ENCODE assay signal across 22 mouse cellular contexts in the genomic region with DNA sequence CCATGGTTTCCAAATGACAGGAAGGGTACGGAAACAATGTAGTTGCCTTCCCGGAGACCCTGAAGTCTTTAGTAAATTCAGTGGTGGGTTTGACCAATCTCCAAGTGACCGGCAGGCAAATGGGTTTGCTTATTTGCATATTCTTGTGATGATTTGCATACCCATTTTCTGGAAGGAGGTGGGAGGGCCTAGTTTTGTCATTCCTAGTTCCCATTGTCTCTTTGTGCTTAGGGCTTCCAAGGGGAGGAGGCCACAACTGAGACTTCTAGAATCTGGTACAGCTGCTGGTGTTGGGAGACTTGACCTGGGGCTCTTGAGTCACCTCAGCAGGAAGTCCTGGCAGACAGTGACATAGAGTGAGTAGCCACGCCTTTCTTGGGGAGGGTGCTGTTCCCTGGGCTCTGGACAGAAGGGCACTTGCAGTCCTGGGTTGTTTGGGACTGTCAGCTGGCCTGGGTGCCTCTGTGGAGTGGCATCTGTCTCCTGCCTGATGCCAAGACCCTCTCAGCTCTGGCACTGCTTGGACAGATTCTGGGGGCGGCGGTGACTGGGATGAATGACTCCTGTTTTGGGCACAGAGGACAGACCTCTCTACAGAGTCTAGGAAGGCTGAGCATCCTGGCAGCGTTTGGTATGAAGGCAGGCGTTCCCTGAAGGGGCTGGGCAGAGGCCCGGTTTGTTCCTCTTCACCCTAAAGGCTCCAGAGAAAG.
DNase-seq lines count a peak whose midpoint lies in the region; ATAC-seq and TF ChIP-seq lines count a peak whose summit lies in the region.
"Had no signal": no experiment of that assay in that cellular context is flagged by ENCODE, and none has a peak within 500 bp of the region (broad histone marks: within the 10 kb centered on the region; RNA-seq: fewer than 3 reads in every experiment).

No protein-coding gene starts in this region.

- no peak overlapping the region for H3K9ac ChIP-seq in forebrain, postnatal 0 days
- H3K9ac ChIP-seq in forebrain, embryonic 14.5 days (ENCODE audit: low read length): no peak overlapping the region
- H3K9ac ChIP-seq: heart, embryonic 15.5 days had no signal

- no peaks in the 10 kb centered on the region for H3K27me3 ChIP-seq in forebrain, postnatal 0 days (ENCODE audit: insufficient read depth, low read length)
- no peaks in the 10 kb centered on the region for H3K27me3 ChIP-seq in forebrain, embryonic 14.5 days (replicated peaks; ENCODE audit: control insufficient read depth, insufficient read depth, low read length)

- no peak for DNase-seq in forebrain, postnatal 0 days
- no peak for DNase-seq in forebrain, embryonic 14.5 days (ENCODE audit: low spot score)
- peak; percentile 21 for DNase-seq in 3T3-L1 (ENCODE audit: low read depth, low spot score)
- peak; percentile 55 for DNase-seq in ES-CJ7 (ENCODE audit: low read depth, low spot score)
- DNase-seq in brain, embryonic 14.5 days (ENCODE audit: low read depth): peak; percentile 28
- no peak for DNase-seq in natural killer cell, adult 2 months (ENCODE audit: low spot score in 2 of 2)
- DNase-seq in gastrocnemius, adult 18-20 months (ENCODE audit: low spot score): no peak
- DNase-seq in adrenal gland, adult 18-20 months (ENCODE audit: low spot score in 2 of 2): no peak
- DNase-seq: adrenal gland, postnatal 10 days; cerebellum, adult 9-10 months; gastrocnemius, postnatal 14 days; heart, postnatal 4 days; kidney, adult 2 months; lung, postnatal 4 days; right cerebral cortex, postnatal 14 days; spleen, adult 18-20 months; thymus, postnatal 14 days had no signal

- H3K36me3 ChIP-seq in forebrain, postnatal 0 days (ENCODE audit: insufficient read depth): no peaks in the 10 kb centered on the region
- no peaks in the 10 kb centered on the region for H3K36me3 ChIP-seq in forebrain, embryonic 14.5 days (ENCODE audit: control insufficient read depth, insufficient read depth, low read length)
- H3K36me3 ChIP-seq: embryonic facial prominence, embryonic 10.5 days; heart, embryonic 15.5 days; midbrain, embryonic 10.5 days had no signal

- no peak overlapping the region for H3K4me2 ChIP-seq in forebrain, postnatal 0 days (ENCODE audit: low read depth)
- no peak overlapping the region for H3K4me2 ChIP-seq in forebrain, embryonic 14.5 days (ENCODE audit: low read length)
- H3K4me2 ChIP-seq: heart, embryonic 15.5 days had no signal

- no peak overlapping the region for H3K4me3 ChIP-seq in forebrain, postnatal 0 days (ENCODE audit: low read depth, low read length)
- no peak overlapping the region for H3K4me3 ChIP-seq in forebrain, embryonic 14.5 days (ENCODE audit: low read depth, low read length)
- H3K4me3 ChIP-seq: embryonic facial prominence, embryonic 10.5 days; heart, embryonic 15.5 days; midbrain, embryonic 10.5 days had no signal

- 43% methylated on average over 9 of the region's 9 CpGs for WGBS in forebrain, postnatal 0 days
- WGBS in forebrain, embryonic 14.5 days: 77% methylated on average over 9 of the region's 9 CpGs

- ATAC-seq in forebrain, postnatal 0 days: peak; percentile 38
- ATAC-seq in forebrain, embryonic 14.5 days: no peak
- ATAC-seq: inflammation-experienced regulatory T-cells, adult 6 months had no signal

- no peak overlapping the region for H3K27ac ChIP-seq in forebrain, postnatal 0 days (ENCODE audit: low read depth, low read length)
- no peak overlapping the region for H3K27ac ChIP-seq in forebrain, embryonic 14.5 days (ENCODE audit: low read depth, low read length)
- H3K27ac ChIP-seq: embryonic facial prominence, embryonic 10.5 days; heart, embryonic 15.5 days; kidney, postnatal 0 days; midbrain, embryonic 10.5 days had no signal

- H3K4me1 ChIP-seq in forebrain, postnatal 0 days (ENCODE audit: insufficient read depth): peaks cover 6% of the 10 kb centered on the region; the same call in 1 of the 2 replicates
- H3K4me1 ChIP-seq in forebrain, embryonic 14.5 days (ENCODE audit: control insufficient read depth, insufficient read depth, low read length): peaks cover 8% of the 10 kb centered on the region; the same call in 1 of the 2 replicates
- H3K4me1 ChIP-seq: heart, embryonic 15.5 days had no signal

- TF ChIP-seq CTCF in forebrain, postnatal 0 days (IDR thresholded peaks at IDR 0.05; ENCODE audit: low read depth): no peak
- TF ChIP-seq CTCF in brain, embryonic 14.5 days (IDR thresholded peaks at IDR 0.05; ENCODE audit: borderline replicate concordance, extremely low read depth, insufficient read depth, insufficient read length): no peak

- no peak for TF ChIP-seq POLR2A in brain, embryonic 14.5 days (IDR thresholded peaks at IDR 0.05; ENCODE audit: borderline replicate concordance, extremely low read depth, insufficient read depth, insufficient read length, poor library complexity, severe bottlenecking)

- H3K9me3 ChIP-seq in forebrain, postnatal 0 days (ENCODE audit: low read length): no peaks in the 10 kb centered on the region
- H3K9me3 ChIP-seq in forebrain, embryonic 14.5 days (replicated peaks; ENCODE audit: control insufficient read depth, low read length): no peaks in the 10 kb centered on the region
- H3K9me3 ChIP-seq: embryonic facial prominence, embryonic 10.5 days; heart, embryonic 15.5 days; midbrain, embryonic 10.5 days had no signal

Comparison
In these comparisons a context has a peak if more than half of its experiments do, and no peak if none do; other contexts are left out.
1. DNase-seq: peak in 3T3-L1 (single experiment), ES-CJ7 (single experiment) and brain, embryonic 14.5 days (single experiment); none in forebrain, postnatal 0 days (single experiment), forebrain, embryonic 14.5 days (single experiment), natural killer cell, adult 2 months (0 of 2), gastrocnemius, adult 18-20 months (single experiment) and adrenal gland, adult 18-20 months (0 of 2).